Mouse (Mus musculus): ENCODE data around the gene Slc39a10. TPM values are rescaled to one million over a fixed set of nuclear protein-coding genes. Genes with fewer than 3 reads are reported as not detected.
"Not testable (repeated sequence)": the region's sequence is repeated elsewhere in the genome, so short reads cannot be mapped to it uniquely, and the experiment has no call there.

Gene Slc39a10
- total and polyA plus RNA-seq, 2 experiments from 2014 or later = 8.4 to 29.7 TPM

DNA sequence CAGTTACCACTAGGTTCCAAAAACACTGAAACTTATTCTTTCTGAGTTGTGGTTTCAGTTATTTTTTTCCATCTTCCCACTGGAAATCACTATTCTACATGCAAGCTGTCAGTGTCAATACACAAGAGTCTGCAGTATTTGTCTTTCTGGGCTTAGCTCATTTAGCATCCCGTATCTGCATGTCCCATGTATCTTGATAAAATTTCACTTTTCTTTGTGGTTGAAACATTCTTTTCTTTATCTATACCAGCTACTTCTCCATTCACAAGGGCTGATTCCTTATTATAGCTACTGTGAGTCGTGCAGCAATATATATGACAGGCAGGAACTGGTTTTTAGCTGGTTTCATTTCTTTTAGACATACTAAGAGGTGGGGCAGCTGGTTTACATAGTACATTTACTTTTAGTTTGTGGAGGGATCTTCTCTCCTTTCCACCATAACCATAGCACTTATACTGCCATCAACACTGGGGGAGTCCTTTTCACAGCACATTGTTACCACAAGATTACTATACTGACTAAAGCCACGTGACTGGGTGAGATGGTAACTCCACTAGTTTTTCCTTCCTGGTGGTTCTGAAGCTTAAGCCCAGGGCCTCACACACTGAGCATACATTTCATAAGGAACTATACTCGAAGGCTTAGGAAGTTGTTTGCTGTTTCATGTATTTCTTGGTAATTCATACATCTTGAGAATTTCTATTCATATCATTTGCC, 70.2 kb downstream of the Slc39a10 start:
- Histone ChIP-seq H3K9me3 (replicated peaks; ENCODE audit: control insufficient read depth, low read length) (no peaks in the 10 kb centered on the region), H3K27ac (ENCODE audit: low read depth) (no peak overlapping the region), H3K27me3 (ENCODE audit: control insufficient read depth, insufficient read depth, low read length) (no peaks in the 10 kb centered on the region), H3K9ac (replicated peaks; ENCODE audit: low read depth, low read length) (no peak overlapping the region), H3K4me3 (ENCODE audit: low read depth, low read length) (no peak overlapping the region), H3K4me2 (ENCODE audit: low read depth, low read length) (no peak overlapping the region), H3K36me3 (replicated peaks; ENCODE audit: control insufficient read depth, insufficient read depth, low read length) (peaks cover 37% of the 10 kb centered on the region), H3K4me1 (ENCODE audit: control insufficient read depth, insufficient read depth) (no peaks in the 10 kb centered on the region)
- no peak for ATAC-seq (ENCODE audit: insufficient read depth, low read depth)
- 72% methylated on average over 4 of the region's 4 CpGs for WGBS
- TF ChIP-seq EP300 (IDR thresholded peaks at IDR 0.05; ENCODE audit: low read depth) = no peak
- no peak for TF ChIP-seq CTCF (IDR thresholded peaks at IDR 0.05; ENCODE audit: low read depth)
- DNase-seq (ENCODE audit: low spot score) = no peak

DNA sequence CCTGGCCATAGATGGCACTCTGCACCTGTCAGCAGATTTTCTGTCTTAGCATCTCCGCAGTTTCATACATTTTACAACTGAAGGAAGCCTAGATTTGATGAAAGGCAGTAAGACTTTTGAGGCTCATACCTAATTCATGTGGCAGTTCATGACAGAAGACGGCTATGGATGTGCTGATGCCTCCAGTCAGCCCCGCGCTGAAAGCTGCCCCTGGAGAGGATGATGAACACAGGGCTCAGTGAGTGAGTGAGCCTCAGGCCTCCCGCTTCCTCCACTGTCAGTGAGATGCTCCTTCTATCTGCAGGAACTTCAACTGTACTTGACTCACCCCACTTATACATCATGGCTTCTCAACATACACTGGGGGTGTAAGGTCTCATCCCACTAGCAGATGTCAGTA, 74.7 kb downstream of the Slc39a10 start:
- Histone ChIP-seq H3K4me2 (ENCODE audit: low read depth, low read length) (no peak overlapping the region), H3K36me3 (replicated peaks; ENCODE audit: control insufficient read depth, insufficient read depth, low read length) (peaks cover 27% of the 10 kb centered on the region), H3K4me1 (ENCODE audit: control insufficient read depth, insufficient read depth) (no peaks in the 10 kb centered on the region), H3K9me3 (replicated peaks; ENCODE audit: control insufficient read depth, low read length) (no peaks in the 10 kb centered on the region), H3K27ac (ENCODE audit: low read depth) (no peak overlapping the region), H3K4me3 (ENCODE audit: low read depth, low read length) (no peak overlapping the region), H3K9ac (replicated peaks; ENCODE audit: low read depth, low read length) (no peak overlapping the region), H3K27me3 (ENCODE audit: control insufficient read depth, insufficient read depth, low read length) (no peaks in the 10 kb centered on the region)
- WGBS = 92% methylated on average over 5 of the region's 5 CpGs
- TF ChIP-seq EP300 (IDR thresholded peaks at IDR 0.05; ENCODE audit: low read depth) = no peak
- TF ChIP-seq CTCF (IDR thresholded peaks at IDR 0.05; ENCODE audit: low read depth) = no peak
- no peak for ATAC-seq (ENCODE audit: insufficient read depth, low read depth)
- DNase-seq (ENCODE audit: low spot score) = no peak

DNA sequence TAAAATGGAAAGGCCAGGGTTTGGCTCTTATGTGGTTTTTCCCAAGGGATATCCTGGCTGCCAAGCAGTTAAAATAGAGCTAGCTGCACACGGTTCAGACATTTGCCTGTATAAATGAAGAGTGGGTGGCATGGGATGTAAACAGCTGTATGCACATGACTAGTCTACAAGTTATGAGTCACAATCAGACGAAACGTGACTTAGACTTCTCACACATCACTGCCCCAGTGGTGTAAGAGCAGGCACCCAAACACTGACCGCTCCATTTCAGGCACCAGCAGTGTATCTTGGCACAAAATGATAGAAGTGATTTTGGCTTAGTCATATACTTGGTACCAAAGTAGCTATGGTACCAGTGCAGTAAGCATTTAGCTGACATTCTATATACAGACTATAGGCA, 84.0 kb downstream of the Slc39a10 start:
- ATAC-seq (ENCODE audit: insufficient read depth, low read depth); H3K4me1 ChIP-seq (ENCODE audit: control insufficient read depth, insufficient read depth); H3K27ac ChIP-seq (ENCODE audit: low read depth); H3K9ac ChIP-seq (replicated peaks; ENCODE audit: low read depth, low read length); H3K27me3 ChIP-seq (ENCODE audit: control insufficient read depth, insufficient read depth, low read length); H3K36me3 ChIP-seq (replicated peaks; ENCODE audit: control insufficient read depth, insufficient read depth, low read length); H3K9me3 ChIP-seq (replicated peaks; ENCODE audit: control insufficient read depth, low read length); H3K4me3 ChIP-seq (ENCODE audit: low read depth, low read length); H3K4me2 ChIP-seq (ENCODE audit: low read depth, low read length); DNase-seq (ENCODE audit: low spot score): not testable (repeated sequence)
- WGBS = 78% methylated on average over 4 of the region's 4 CpGs

DNA sequence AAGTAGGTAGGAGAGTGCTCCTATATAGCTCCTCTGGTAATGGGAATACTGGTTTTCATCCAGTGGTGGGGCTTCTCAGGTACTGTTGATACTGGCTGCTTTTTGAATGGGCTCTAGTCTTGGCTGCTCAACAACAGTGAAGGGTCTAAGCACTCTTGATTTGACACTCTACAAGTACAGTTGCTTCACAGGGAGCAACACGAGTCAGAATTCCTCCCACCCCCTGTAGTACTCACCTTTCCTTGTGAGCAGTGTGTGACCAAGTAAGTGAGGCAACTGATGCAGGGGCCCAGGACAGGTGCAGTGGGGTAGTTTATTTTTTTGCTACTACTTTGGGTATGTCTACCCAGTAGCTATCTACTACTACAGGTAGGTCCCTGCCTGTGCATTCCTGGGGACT, 87.6 kb downstream of the Slc39a10 start:
- no peak overlapping the region for H3K4me3 ChIP-seq (ENCODE audit: low read depth, low read length)
- no peak overlapping the region for H3K27ac ChIP-seq (ENCODE audit: low read depth)
- H3K9me3 ChIP-seq (replicated peaks; ENCODE audit: control insufficient read depth, low read length) = no peaks in the 10 kb centered on the region
- 58% methylated on average over 1 of the region's 1 CpGs for WGBS
- H3K4me1 ChIP-seq (ENCODE audit: control insufficient read depth, insufficient read depth) = no peaks in the 10 kb centered on the region
- no peak for TF ChIP-seq CTCF (IDR thresholded peaks at IDR 0.05; ENCODE audit: low read depth)
- ATAC-seq (ENCODE audit: insufficient read depth, low read depth) (no peak), DNase-seq (ENCODE audit: low spot score) (no peak)
- H3K27me3 ChIP-seq (ENCODE audit: control insufficient read depth, insufficient read depth, low read length) = no peaks in the 10 kb centered on the region
- no peak overlapping the region for H3K4me2 ChIP-seq (ENCODE audit: low read depth, low read length)
- peaks cover 5% of the 10 kb centered on the region; the same call in 1 of the 2 replicates for H3K36me3 ChIP-seq (replicated peaks; ENCODE audit: control insufficient read depth, insufficient read depth, low read length)
- H3K9ac ChIP-seq (replicated peaks; ENCODE audit: low read depth, low read length) = no peak overlapping the region

DNA sequence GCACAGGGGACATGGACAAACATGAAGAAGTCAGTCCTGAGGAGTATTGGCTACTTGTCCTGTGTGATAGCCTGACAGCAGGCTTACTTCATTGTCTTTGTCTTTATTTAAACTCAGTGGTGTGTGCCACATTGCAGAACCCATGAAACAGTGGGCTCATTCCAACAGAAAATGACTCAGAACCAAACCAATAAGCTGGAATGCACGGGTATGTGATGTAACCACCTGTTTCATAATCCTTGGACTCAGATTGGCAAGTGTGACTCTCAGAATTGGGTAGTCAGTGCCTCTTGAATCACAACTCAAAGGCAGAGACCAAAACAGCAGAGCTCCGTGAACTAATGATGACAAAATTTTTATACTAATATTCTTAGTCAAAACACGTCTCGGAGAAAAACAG, 110.4 kb downstream of the Slc39a10 start:
- H3K9ac ChIP-seq (replicated peaks; ENCODE audit: low read depth, low read length); H3K27me3 ChIP-seq (ENCODE audit: control insufficient read depth, insufficient read depth, low read length); H3K4me2 ChIP-seq (ENCODE audit: low read depth, low read length); ATAC-seq (ENCODE audit: insufficient read depth, low read depth); H3K4me3 ChIP-seq (ENCODE audit: low read depth, low read length); DNase-seq (ENCODE audit: low spot score); H3K36me3 ChIP-seq (replicated peaks; ENCODE audit: control insufficient read depth, insufficient read depth, low read length); H3K9me3 ChIP-seq (replicated peaks; ENCODE audit: control insufficient read depth, low read length); H3K27ac ChIP-seq (ENCODE audit: low read depth); H3K4me1 ChIP-seq (ENCODE audit: control insufficient read depth, insufficient read depth): not testable (repeated sequence)
- WGBS = 65% methylated on average over 4 of the region's 4 CpGs

DNA sequence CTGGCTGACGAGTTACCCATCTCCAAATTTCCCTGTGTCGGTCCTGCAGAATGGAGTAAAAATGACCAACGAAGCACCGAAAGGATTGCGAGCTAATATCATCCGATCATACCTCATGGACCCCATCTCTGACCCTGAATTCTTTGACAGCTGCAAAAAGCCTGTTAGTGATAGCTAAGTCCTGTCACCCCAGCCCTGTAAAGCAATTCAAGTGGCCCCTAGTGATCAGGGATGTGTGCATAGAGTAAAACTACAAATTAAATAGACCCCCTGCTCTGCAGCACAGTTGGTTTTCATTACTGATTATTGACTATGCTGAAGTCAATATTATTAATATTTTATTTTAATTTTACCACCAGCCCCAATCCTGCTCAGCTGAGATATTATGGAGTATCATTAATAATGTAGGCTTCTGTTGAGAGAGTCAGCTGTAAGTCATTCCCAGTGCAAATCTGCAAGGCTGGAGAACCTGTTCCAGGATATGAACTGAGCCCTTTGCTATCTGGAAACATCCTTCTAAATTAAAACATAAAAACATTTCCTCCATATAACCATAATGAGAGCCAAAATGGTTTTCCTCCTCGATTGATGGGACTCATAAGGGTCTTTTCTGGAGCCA, 122.5 kb downstream of the Slc39a10 start:
- ATAC-seq (ENCODE audit: insufficient read depth, low read depth) = not testable (repeated sequence)
- 81% methylated on average over 7 of the region's 7 CpGs for WGBS

DNA sequence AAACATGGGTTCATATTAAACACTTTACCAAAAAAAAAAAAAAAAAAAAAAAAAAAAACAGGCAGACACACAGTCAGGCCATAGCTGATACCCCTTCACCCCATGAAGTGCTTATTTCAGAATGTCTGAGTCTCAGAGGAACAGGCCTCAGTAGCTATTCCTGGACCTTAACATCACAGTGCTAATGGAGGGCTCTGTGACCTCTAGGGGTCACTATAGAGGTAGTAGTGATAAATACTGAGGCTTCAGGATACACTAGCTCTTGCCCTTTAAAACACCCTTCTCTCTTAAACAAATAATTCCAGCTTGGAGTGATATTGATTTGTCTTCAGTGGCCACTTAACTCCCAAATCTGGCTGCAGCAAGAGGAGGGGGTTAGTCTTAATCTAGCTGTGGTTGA, 123.3 kb downstream of the Slc39a10 start:
- not testable (repeated sequence) for H3K9ac ChIP-seq (replicated peaks; ENCODE audit: low read depth, low read length); H3K4me1 ChIP-seq (ENCODE audit: control insufficient read depth, insufficient read depth); H3K27ac ChIP-seq (ENCODE audit: low read depth); DNase-seq (ENCODE audit: low spot score); H3K9me3 ChIP-seq (replicated peaks; ENCODE audit: control insufficient read depth, low read length); ATAC-seq (ENCODE audit: insufficient read depth, low read depth); H3K4me3 ChIP-seq (ENCODE audit: low read depth, low read length); H3K36me3 ChIP-seq (replicated peaks; ENCODE audit: control insufficient read depth, insufficient read depth, low read length); H3K4me2 ChIP-seq (ENCODE audit: low read depth, low read length); H3K27me3 ChIP-seq (ENCODE audit: control insufficient read depth, insufficient read depth, low read length)

More for the DNA sequence above, 122.5 kb downstream of the Slc39a10 start:
- not testable (repeated sequence) for H3K9me3 ChIP-seq (replicated peaks; ENCODE audit: control insufficient read depth, low read length); H3K9ac ChIP-seq (replicated peaks; ENCODE audit: low read depth, low read length); DNase-seq (ENCODE audit: low spot score); H3K4me3 ChIP-seq (ENCODE audit: low read depth, low read length); H3K4me1 ChIP-seq (ENCODE audit: control insufficient read depth, insufficient read depth); H3K27me3 ChIP-seq (ENCODE audit: control insufficient read depth, insufficient read depth, low read length); H3K27ac ChIP-seq (ENCODE audit: low read depth); H3K4me2 ChIP-seq (ENCODE audit: low read depth, low read length); H3K36me3 ChIP-seq (replicated peaks; ENCODE audit: control insufficient read depth, insufficient read depth, low read length)

DNA sequence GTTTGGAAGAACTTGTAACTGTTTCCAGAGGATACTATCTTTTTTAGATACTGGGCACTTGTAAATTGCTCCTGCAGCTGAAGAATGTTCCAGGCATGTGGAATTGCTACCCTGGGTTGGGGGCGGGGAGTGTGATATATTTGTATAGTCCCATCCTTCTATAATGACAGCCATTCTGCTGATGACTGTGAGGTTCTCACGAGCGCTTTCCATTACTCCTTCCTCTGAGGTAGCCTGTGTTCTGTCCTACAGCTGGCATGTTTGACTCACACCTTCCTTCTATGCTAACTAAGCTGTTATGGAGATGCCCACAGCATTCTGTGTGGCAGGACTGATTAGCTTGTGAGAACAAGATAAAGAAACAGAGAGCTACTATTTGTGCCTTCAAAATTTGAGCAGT, 128.1 kb downstream of the Slc39a10 start:
- not testable (repeated sequence) for H3K27me3 ChIP-seq (ENCODE audit: control insufficient read depth, insufficient read depth, low read length); H3K4me1 ChIP-seq (ENCODE audit: control insufficient read depth, insufficient read depth); H3K9me3 ChIP-seq (replicated peaks; ENCODE audit: control insufficient read depth, low read length); DNase-seq (ENCODE audit: low spot score); H3K4me3 ChIP-seq (ENCODE audit: low read depth, low read length); H3K27ac ChIP-seq (ENCODE audit: low read depth); H3K9ac ChIP-seq (replicated peaks; ENCODE audit: low read depth, low read length); H3K4me2 ChIP-seq (ENCODE audit: low read depth, low read length); H3K36me3 ChIP-seq (replicated peaks; ENCODE audit: control insufficient read depth, insufficient read depth, low read length)
- 14% methylated on average over 3 of the region's 3 CpGs for WGBS
- peak; percentile 69 for ATAC-seq (ENCODE audit: insufficient read depth, low read depth)
